Mouse (Mus musculus) large intestine, adult 2 months (tissue): ENCODE measurements around the gene Itpkb. TPM values are rescaled to one million over a fixed set of nuclear protein-coding genes. Genes with fewer than 3 reads are reported as not detected.

Experiments
- DNase-seq: peaks from one replicate; pipeline ENCODE4 v3.0.0-alpha.2; 2012; ENCODE audit warnings: low read depth, low spot score
- WGBS: fragments of 180-500 bp; shearing (Covaris S2); methylation state at CpG from one replicate; pipeline ENCODE4 v1.1.7; 2018; 5-methylcytosine and 5-hydroxymethylcytosine counted together
- polyA plus RNA-seq: library from polyadenylated mRNA; depleted of rRNA; stranded (reverse); fragments of >200 nt; gene quantifications from 2 replicates; pipeline ENCODE4 v1.2.3, GENCODE M21; 2012

Itpkb gene
- polyA plus RNA-seq, 1 experiment, result 6.3 TPM

GRCm38 (mm10) chr1:180406336-180407035 is 76.2 kb downstream of the Itpkb start:
- no peak for DNase-seq
- 76% methylated on average over 11 of the region's 11 CpGs for WGBS

- 10% methylated on average over 16 of the region's 16 CpGs for WGBS
- DNase-seq, result no peak
These were observed 76.9 kb downstream of the Itpkb start for GRCm38 (mm10) chr1:180407171-180407671.

GRCm38 (mm10) chr1:180407727-180408719 is 77.7 kb downstream of the Itpkb start:
- WGBS, result 68% methylated on average over 18 of the region's 18 CpGs
- DNase-seq, result no peak

GRCm38 (mm10) chr1:180408832-180409231 is 78.5 kb downstream of the Itpkb start:
- WGBS, result 14% methylated on average over 9 of the region's 9 CpGs
- DNase-seq, result no peak

- DNase-seq, result no peak
These were observed 79.5 kb downstream of the Itpkb start for GRCm38 (mm10) chr1:180409771-180410170.

GRCm38 (mm10) chr1:180410306-180410705 is 80.0 kb downstream of the Itpkb start:
- DNase-seq, result no peak
- WGBS, result 75% methylated on average over 7 of the region's 7 CpGs

More at GRCm38 (mm10) chr1:180409771-180410170, 79.5 kb downstream of the Itpkb start:
- WGBS, result 72% methylated on average over 5 of the region's 5 CpGs

GRCm38 (mm10) chr1:180415064-180415463 is 84.8 kb downstream of the Itpkb start:
- DNase-seq, result no peak
- WGBS, result 61% methylated on average over 4 of the region's 4 CpGs

- no peak for DNase-seq
- WGBS, result 90% methylated on average over 7 of the region's 7 CpGs
These were observed 85.6 kb downstream of the Itpkb start for GRCm38 (mm10) chr1:180415836-180416235.

- no peak for DNase-seq
- 69% methylated on average over 2 of the region's 2 CpGs for WGBS
These were observed 86.8 kb downstream of the Itpkb start for GRCm38 (mm10) chr1:180417118-180417517.

- WGBS, result 88% methylated on average over 2 of the region's 2 CpGs
- DNase-seq, result no peak
These were observed 88.8 kb downstream of the Itpkb start for GRCm38 (mm10) chr1:180419059-180419458.

GRCm38 (mm10) chr1:180420496-180421164 is 90.3 kb downstream of the Itpkb start:
- DNase-seq, result no peak
- 76% methylated on average over 8 of the region's 8 CpGs for WGBS

- 78% methylated on average over 25 of the region's 25 CpGs for WGBS
These were observed 91.1 kb downstream of the Itpkb start for GRCm38 (mm10) chr1:180421165-180421909.

GRCm38 (mm10) chr1:180422076-180422828 is 92.0 kb downstream of the Itpkb start:
- 29% methylated on average over 11 of the region's 11 CpGs for whole genome bisulfite sequencing
- DNase-seq, result no peak

More at GRCm38 (mm10) chr1:180421165-180421909, 91.1 kb downstream of the Itpkb start:
- DNase-seq, result no peak

- no peak for DNase-seq
- WGBS, result 28% methylated on average over 16 of the region's 16 CpGs
These were observed 92.8 kb downstream of the Itpkb start for GRCm38 (mm10) chr1:180423008-180423639.

- WGBS, result 81% methylated on average over 3 of the region's 3 CpGs
- no peak for DNase-seq
These were observed 93.6 kb downstream of the Itpkb start for GRCm38 (mm10) chr1:180423931-180424330.

GRCm38 (mm10) chr1:180426405-180426804 is 96.1 kb downstream of the Itpkb start:
- DNase-seq, result no peak
- WGBS, result 83% methylated on average over 6 of the region's 6 CpGs

- 54% methylated on average over 10 of the region's 10 CpGs for WGBS
- no peak for DNase-seq
These were observed 97.4 kb downstream of the Itpkb start for GRCm38 (mm10) chr1:180427685-180428084.
